Mouse (Mus musculus): ENCODE results near the gene Cope.
A peak's percentile ranks its signal among the peaks of the same experiment; 100 is the strongest.

The Cope gene

DNA sequence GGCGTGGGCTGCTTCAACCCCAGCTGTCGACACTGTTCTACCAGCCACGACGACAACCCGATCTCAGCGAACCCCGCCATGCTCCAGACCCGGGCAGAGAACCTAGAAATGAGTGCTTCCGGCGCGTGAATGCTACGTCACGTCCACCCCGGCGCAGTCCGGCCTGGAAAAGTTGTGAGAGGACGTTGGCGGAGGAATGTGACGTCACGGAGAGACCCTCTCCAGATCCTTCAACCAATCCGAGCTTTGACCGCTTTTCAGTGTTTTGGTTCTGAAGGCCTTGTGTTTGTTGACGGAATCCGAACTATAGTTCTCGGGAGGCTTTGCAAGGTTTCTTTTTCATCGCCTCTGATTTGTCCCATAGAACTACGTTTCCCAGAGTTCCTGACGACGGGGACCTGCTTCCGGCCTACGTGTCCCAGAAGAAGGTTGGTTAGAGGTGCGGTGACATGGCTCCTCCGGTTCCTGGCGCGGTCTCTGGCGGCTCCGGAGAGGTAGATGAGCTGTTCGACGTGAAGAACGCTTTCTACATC lies at the start of gene Cope, which contains the start of gene Ddx49:
Cope (plus strand) TSS at position 161 of the 533 bp plus-strand sequence.
Ddx49 (minus strand) TSS at position 132 of the 533 bp plus-strand sequence.
- DNase-seq (ENCODE audit: low spot score in 2 of 2) = peak; percentile 87 to 94

DNA sequence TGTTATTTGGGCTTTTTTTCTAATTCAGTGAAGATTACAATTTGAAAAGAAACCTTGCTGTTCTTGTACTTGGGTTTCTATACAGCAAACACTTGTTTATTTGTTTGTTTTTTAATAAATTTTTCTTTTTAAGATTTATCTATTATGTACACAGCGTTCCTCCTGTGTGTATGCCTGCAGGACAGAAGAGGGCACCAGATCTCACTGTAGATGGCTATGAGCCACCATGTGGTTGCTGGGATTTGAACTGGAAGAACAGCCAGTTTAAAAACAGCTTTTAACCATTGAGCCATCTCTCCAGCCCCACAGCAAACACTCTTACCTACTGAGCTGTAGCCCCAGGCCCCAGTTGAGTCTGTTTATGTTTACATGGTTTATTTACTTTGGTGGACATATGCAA lies 47.7 kb upstream of the Cope start:
- no peak for DNase-seq (ENCODE audit: low spot score in 2 of 2)

DNA sequence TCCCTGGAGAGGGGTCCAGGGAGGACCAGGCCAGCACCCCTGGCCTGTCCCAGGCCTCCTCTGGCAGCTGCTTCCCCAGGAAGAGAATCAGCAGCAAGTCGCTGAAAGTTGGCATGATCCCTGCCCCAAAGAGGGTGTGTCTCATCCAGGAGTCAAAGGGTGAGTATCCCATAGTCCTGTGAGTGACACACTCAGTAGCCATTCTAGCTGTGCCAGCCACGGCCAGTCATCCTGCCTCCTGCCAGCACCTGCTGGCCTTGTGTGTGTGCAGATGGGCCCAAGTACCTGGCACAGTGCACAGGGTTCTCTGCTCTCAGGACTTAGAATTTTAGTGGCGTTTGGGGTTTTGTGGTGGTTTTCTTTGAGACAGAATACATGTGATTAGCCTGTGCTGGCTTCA lies 44.9 kb upstream of the Cope start:
- DNase-seq (ENCODE audit: low spot score in 2 of 2) = no peak

DNA sequence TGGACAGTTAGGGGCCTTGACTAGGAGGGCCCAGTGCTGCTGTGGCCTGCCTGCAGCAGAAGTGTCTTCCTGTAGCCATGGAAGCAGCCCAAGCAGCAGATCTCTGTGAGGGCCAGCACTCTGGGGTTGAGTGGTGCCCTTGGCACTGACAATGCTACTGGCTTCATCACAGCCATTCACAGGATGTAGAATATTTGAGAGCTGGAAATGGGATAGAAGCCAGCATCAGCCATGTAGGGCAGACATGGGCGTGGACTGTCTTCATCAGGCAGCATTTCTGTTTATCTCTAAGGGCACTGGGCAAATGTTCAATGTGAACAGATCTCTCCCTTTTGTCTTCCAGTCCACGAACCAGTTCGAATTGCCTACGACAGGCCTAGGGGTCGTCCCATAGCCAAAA lies 43.7 kb upstream of the Cope start:
- no peak for DNase-seq (ENCODE audit: low spot score in 2 of 2)

DNA sequence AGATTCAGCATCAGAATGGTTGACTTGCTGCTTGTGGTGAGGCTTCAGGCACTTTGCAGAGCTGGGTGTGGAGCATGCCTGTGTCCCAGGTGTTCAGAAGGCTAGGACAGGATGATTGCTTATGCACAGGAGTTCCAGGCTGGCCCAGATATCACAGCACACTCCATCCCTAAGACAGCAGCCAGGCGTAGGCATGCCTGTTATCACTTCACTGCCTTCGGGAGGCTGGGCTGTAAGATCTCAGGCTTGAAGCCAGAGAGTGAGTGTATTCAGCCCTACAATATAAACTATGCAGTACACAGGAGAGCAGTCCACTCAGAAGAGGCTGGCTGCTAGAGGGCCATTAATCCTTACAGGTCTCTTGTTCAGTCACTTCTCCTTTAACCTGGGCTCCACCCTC lies 43.3 kb upstream of the Cope start:
- DNase-seq (ENCODE audit: low spot score in 2 of 2) = peak in 1 of 2 experiments; percentile 35

DNA sequence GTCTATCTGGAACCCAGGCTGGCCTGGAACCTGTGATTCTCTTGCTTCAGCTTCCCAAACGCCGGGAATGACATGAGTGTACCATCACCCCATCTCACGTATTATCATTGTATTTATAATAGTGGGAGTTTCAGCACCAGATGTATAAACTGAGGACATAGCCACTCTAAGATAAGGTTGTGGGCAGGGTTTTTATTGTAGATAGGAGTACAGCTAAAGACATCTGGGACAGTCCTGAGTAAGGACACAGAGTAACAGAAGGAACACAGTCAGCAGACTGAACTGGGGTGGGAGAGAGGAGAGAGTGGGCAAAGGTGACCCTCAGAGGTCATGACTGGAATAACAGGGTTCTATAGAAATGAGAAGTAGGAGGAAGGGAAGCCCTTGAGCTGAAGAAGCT lies 34.6 kb upstream of the Cope start:
- no peak for DNase-seq (ENCODE audit: low spot score in 2 of 2)

DNA sequence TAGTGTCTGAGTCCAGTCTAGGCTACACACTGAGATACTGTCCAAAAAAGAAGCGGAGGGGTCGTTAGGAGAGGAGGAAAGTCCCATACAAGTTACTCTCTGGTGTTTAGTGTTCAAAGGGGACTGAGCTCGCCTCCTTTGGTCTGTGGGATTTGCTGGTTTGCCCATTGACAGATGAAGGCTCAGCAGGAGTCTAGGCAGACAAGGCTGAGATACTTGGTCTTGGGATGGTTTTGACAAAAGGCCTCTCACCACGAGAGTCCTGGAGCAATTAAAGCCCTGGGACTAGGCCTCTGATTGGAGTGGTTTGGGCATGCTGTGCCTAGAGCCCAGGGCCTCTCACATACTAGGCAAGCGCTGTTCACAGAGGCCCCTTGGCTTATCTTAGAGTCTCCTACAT lies 34.0 kb upstream of the Cope start:
- no peak for DNase-seq (ENCODE audit: low spot score in 2 of 2)

DNA sequence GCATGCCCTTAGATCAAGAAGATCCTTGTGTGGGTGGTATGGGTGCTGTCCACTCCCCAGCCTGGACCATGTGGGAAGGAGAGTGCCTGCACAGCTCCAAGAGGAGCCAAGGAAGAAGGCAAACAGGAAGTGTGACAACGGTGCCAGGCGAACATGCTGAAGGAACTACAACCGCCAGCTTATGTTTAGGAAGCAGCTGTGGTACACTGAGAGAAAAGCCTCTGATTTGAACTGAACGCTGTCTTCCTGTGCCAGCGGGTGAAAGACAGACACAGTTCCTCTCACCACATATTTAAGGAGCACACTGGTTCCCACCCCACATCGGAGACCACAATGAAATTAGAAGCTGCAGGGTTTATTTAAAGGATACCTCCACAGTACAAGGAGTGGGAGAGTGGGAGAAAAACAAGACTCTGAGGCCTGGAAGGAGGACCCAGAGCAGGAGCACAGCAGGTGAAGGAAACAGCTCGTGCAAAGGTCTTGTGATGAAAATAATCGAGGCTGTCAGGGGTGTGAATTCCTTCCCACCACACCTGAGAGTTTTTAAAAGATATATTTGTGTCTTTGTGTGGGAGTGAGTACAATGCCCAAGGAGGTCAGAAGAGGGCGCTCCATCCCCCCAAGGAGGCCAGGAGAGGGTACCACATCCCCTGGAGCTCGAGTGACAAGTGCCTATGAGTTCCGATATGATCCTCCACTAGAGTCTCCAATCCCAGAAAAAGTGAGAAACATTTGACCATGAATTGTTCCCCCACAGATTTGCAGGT lies 33.3 kb upstream of the Cope start:
- peak in 1 of 2 experiments; percentile 56 for DNase-seq (ENCODE audit: low spot score in 2 of 2)

DNA sequence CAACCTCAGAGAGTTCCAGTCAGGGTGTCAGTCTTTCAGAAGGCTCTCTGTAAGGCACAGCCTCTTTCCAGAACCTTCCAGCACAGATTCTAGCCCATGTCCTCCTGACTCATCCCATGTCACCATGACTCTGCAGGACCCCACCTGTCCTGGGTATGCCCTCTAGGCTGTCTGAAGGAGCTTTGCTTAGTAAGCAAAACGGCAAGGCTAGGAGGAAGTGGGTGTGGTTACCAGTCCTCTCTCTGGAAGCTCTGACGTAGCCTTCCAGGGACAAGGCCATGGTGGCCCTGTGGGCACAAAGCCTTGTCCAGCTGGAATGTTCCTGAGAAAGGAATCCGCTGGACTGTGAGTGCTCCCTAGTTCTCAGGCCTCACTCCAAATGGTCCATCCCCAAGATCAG lies 29.4 kb upstream of the Cope start:
- DNase-seq (ENCODE audit: low spot score in 2 of 2) = peak in 1 of 2 experiments; percentile 39

DNA sequence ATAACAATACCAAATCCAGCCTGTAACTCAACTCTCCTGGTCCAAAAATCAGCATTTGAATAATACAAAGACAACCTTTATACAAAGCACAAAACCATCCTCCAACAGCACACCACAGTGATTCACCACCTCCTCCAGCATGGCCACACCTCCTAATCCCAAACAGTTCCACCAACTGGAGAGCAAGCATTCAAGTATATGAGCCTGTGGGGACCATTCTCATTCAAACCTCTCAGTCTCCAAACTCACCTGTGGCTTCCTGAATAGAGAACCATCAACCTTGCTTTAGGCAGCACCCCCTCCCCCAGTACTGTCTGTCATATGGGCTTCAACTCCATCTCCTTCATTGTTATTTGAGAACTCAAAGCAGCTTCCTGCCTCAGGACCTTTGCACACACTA lies 28.0 kb upstream of the Cope start:
- DNase-seq (ENCODE audit: low spot score in 2 of 2) = no peak

DNA sequence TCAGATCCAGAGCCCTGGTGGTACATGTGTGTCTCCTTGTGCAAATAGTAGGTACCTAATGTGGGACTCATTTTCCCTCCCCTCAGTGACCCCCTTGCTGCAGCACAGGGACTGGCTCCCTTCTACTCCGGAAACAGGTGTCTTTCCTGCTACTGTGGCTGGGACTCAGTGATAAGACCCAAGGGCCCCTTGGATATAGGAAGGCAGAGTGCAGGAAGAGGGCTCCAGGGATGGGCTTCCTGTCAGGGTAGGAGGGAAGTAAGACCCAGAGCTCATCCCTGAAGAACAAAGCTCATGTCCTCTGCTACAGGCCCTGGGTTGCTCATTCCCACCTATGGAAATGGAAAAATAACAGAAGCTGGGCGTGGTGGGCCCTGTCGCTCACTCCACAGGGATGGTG lies 25.8 kb upstream of the Cope start:
- no peak for DNase-seq (ENCODE audit: low spot score in 2 of 2)

DNA sequence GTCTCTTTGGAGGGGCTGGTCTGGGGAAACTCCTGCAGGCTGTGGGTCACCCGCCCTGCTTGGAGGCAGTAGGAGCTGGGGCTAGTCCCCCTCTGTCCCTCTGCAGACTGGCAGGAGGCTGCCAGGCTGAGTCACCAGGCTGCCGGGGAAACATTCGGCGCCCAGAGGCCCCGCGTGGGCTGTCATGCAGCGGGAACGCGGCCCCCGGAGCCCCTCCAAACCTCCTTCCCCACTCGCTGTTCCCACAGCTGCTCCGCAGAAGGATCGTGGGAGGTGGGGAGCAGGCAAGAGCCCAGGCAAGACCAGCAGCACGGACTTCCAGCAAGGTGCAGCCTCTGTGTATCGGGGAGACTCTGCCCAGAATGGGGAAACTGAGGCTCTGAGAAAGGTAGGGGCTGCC lies 24.1 kb upstream of the Cope start:
- no peak for DNase-seq (ENCODE audit: low spot score in 2 of 2)

DNA sequence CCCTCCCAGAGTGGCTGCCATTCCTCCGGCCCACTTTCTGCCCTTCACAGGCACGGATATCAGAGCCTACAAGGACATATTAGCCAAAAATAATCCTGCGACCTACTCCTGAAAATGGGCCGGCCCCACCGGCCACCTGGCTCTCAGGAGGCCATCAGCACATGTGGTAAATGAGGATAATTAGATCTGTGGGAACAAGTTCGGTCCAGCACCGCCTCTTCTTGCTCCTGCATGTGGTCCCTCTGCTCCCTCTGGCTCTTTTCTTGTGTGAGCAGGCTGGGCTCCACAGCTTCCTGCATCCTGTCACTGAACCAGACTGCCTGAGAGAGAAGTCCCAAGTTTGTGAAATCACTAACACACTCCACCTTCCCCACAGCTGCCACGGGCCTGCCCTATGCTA lies 23.1 kb upstream of the Cope start:
- no peak for DNase-seq (ENCODE audit: low spot score in 2 of 2)

DNA sequence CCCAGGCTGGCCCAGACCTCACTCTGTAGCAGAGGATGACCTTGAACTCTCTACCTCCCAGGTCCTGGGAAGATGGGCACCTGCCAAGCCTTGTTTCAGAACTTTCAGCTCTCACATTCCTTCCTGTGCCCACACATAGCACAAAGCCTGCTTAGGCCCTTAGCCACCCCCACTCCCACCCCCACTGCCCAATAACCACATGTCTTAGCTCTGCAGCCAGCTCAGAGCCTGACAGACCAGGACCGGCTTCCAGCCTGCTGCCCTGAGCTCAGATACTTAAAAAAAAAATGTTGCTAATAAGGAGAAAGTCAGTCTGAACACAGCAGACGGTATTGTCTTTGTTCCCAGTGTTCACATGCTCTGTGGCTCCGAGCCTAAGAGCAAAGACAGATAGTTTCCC lies 21.3 kb upstream of the Cope start:
- DNase-seq (ENCODE audit: low spot score in 2 of 2) = no peak

DNA sequence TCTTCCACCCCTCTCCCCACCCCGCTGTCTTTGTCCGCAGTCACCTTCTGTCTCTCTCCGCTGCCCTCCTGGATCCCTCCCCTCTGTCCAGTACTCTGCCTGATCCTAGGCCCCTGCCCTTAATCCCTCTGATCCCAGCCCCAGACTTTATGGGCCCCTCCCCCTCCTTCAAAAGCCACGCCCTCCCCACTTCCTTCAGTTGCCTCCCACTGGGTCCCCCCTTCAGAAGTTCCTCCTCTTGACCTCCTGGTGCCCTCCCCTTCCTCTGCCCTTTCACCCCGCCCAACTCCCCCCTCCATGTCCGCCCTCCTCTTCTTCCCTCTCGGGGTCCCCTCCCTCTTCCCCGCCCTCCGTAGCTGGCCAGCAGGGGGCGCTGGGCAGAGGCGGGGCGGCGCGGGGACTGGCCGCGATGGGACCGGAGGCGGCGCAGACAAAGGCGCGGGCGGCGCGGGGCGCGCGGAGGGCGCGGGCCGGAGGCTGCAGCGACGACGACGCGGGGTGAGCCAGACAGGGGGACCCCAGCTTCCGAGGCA lies 19.6 kb upstream of the Cope start, which contains the start of gene Homer3:
Homer3 (plus strand) TSS at position 225 of the 533 bp plus-strand sequence.
- DNase-seq (ENCODE audit: low spot score in 2 of 2) = peak; percentile 76 to 89

DNA sequence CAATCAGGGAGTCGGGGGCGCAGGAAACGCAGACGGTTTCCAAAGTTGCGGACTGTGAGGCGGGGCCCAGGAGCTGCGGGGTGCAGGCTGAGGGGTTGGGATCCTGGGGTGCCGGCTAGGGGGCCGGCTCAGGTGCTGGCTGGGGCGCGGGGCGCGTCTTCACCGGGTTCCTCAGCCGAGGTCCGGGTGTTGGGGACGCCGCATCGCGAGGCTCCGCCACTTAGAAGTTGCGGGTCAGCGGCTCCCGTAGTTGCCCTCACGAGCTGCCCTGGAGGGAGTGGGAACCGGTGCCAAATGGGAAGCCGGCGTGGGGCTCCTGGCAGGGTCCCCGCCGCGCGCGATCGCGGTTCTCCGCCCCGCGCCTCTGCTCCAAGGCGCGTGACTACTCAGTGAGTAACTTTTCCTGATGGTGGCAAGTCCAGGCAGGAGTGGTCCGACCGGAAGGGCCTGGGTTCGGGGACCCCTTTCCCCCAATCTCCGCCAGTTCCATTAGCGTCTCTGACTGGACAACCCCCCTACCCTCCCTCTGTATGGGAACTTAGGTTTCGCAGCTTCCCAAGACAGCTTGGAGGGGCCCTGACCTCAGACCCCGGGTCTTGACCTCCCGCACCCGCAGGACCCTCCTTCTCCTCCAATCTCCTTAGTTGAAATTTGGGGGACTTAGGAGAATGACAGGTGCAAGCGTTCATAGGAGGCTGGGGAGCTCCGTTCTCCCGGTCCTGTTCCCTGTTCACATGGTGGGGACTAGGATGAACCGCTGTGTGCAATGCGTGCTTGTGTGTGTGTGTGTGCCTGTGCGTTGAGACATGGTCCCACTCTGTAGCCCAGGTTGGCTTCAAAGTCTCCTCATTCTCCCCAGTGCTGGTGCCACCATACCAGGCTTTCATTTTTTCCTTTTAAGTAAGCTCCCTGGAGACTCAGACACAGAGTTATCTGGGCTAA lies 18.9 kb upstream of the Cope start:
- DNase-seq (ENCODE audit: low spot score in 2 of 2) = no peak

DNA sequence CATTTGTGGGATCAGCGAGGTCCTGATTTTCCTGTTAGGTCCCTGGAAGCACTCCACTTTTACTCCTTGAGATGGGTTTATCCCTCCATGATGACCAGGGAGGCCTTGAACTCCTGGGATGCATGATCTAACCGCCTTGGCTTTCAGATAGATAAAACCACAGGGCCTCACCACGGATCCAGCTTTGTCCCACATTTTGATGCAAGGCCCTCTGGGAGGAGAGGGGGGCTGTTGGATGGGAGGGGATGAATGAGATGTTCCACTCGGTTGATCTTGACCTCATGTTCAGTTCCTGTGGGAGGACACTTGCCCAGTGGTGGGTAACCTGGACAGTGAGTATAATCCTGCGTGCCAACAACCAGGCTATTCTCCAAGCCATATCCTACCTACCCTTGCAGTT lies 17.9 kb upstream of the Cope start:
- DNase-seq (ENCODE audit: low spot score in 2 of 2) = no peak

DNA sequence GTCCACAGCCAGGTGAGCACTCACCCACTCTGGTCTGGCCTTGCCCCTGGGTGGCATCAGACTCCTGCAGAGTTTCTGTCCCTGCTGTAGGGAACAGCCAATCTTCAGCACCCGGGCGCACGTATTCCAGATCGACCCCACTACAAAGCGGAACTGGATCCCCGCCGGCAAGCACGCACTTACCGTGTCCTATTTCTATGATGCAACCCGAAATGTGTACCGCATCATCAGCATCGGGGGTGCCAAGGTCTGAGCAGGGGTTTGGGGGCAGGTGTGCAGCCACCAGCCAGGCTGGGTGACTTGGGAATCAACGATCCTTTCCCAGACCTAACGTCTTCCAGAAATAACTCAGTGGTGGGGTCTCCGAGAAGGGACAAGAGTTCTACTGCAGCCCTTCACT lies 17.0 kb upstream of the Cope start:
- DNase-seq (ENCODE audit: low spot score in 2 of 2) = no peak

DNA sequence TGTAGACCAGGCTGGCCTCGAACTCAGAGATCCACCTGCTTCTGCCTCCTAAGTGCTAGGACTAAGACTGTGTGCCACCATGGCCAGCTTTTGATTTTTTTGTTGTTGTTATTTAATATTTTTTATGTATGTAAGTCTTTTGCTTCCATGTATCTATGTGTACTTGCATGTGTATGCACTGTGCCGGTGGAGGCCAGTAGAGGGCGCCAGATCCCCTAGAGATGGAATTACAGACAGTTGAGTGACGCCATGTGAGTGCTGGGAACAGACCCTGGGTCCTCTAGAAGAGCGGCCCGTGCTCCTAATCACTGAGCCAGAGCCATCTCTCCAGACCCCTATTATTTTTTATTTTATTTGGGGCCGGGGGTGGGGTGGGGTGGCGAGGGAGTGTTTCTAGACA lies 15.6 kb upstream of the Cope start:
- DNase-seq (ENCODE audit: low spot score in 2 of 2) = peak in 1 of 2 experiments; percentile 58

DNA sequence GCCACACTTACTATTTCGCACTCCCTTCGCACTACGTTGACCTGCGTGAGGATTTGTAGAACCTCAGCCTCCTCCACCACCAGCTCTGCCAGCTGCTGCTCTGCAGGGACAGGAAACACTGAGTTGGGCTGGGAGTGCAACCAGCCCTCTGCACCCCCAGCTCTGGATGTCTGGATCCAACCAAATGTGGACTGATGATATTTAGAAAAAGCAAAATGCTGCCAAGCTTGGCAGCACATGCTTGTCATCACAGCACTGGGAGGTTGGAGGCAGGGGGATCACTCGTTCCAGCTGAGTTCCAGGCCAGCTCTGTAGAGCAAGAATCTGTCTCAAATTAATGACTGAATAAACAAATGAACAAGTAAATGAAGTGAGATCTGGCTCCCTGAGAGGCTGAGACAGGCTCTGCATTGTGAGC lies 8.3 kb upstream of the Cope start:
- DNase-seq (ENCODE audit: low spot score in 2 of 2) = no peak

DNA sequence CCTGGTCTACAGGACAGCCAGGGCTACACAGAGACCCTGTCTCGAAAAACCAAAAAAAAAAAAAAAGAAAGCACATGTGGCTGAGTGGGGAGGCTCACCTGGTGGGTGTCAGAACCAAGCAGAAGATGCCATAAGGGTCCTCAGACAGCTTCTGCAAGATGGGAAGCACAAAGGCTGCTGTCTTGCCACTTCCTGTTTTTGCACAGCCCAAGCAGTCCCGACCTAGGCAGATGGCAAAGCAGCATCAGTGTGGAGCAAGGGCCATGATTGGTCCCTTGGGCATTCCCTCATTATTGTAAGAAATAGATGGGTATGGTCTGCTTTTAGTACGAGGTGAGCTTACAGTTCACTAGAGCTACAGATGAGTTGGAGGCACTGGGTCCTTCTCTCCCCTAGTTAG lies 1.4 kb upstream of the Cope start:
- no peak for DNase-seq (ENCODE audit: low spot score in 2 of 2)

DNA sequence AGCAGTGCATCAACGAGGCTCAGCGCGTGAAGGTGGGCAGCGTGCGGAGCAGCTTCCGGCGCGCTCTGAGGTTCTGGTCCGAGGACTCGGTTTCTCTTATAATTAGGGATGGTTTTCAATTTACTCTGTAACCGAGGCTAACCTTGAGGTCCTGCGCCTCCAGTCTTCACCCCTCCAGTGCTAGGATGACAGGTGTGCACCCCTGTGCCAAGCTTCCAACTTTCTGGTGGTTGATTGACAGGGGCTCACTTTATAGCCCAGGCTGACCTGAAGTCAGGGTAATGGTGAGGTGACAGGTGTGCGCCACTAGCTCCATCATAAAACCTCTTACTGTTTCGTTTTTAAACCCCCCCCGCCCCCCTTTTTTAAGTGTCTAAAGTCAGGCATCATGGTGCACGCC lies 583 bp downstream of the Cope start:
- DNase-seq (ENCODE audit: low spot score in 2 of 2) = no peak
